Mouse (Mus musculus) neural tube, embryonic 11.5 days (tissue): ENCODE results near the gene Acss2. TPM values are rescaled to one million over a fixed set of nuclear protein-coding genes. Genes with fewer than 3 reads are reported as not detected.
A peak's percentile ranks its signal among the peaks of the same experiment; 100 is the strongest.
"Not testable (repeated sequence)": the region's sequence is repeated elsewhere in the genome, so short reads cannot be mapped to it uniquely, and the experiment has no call there.

ENCODE experiments used
- ATAC-seq: fragments of 200-750 bp; cut with Nextera tagmentation; 2 replicates; pipeline ENCODE4 v1.8.0; 2017; ENCODE audit warnings: moderate number of reproducible peaks, mild to moderate bottlenecking, moderate TSS enrichment, moderate library complexity; ENCODE audit not compliant: insufficient read depth, low FRiP score, low TSS enrichment
- DNase-seq: peaks from one replicate; pipeline ENCODE4 v3.0.0-alpha.2; 2015; ENCODE audit warnings: low spot score
- H3K27ac ChIP-seq: fragments of 300-500 bp; sonication (generic); 2 replicates; pipeline ENCODE4 v1.5.1; 2014; ENCODE audit warnings: low read depth, mild to moderate bottlenecking, low read length
- H3K27me3 ChIP-seq: fragments of 300-500 bp; sonication (generic); 2 replicates; pipeline ENCODE4 v1.6.1; 2014; ENCODE audit warnings: mild to moderate bottlenecking, low read length, mixed read lengths; ENCODE audit not compliant: control insufficient read depth, insufficient read depth
- H3K36me3 ChIP-seq: fragments of 300-500 bp; sonication (generic); 2 replicates; pipeline ENCODE4 v1.6.1; 2014; ENCODE audit warnings: mild to moderate bottlenecking, low read length, moderate library complexity, mixed read lengths; ENCODE audit not compliant: control insufficient read depth, insufficient read depth
- H3K4me1 ChIP-seq: fragments of 300-500 bp; sonication (generic); 2 replicates; pipeline ENCODE4 v1.6.1; 2014; ENCODE audit warnings: low read length, mixed read lengths; ENCODE audit not compliant: control insufficient read depth, insufficient read depth
- H3K4me2 ChIP-seq: fragments of 300-500 bp; sonication (generic); 2 replicates; pipeline ENCODE4 v1.6.1; 2014; ENCODE audit warnings: low read depth, mild to moderate bottlenecking, moderate library complexity
- H3K4me3 ChIP-seq: fragments of 300-500 bp; sonication (generic); 2 replicates; pipeline ENCODE4 v1.5.1; 2014; ENCODE audit warnings: low read depth, low read length
- H3K9ac ChIP-seq: fragments of 300-500 bp; sonication (generic); 2 replicates; pipeline ENCODE4 v1.6.1; 2014; ENCODE audit warnings: mild to moderate bottlenecking, low read length
- H3K9me3 ChIP-seq: fragments of 300-500 bp; sonication (generic); 2 replicates; pipeline ENCODE4 v1.6.1; 2016; ENCODE audit warnings: low read length; ENCODE audit not compliant: control insufficient read depth
- WGBS: fragments of 180-500 bp; shearing (Covaris S2); extraction: QIAGEN DNeasy Blood & Tissue Kit; methylation state at CpG from one replicate; pipeline ENCODE4 v1.1.7; 2014; 5-methylcytosine and 5-hydroxymethylcytosine counted together
- polyA plus RNA-seq: library from polyadenylated mRNA; unstranded; fragments of >200 nt; fragmentation: Nextera tagmentation; extraction: Ambion mirVana; gene quantifications from 2 replicates; pipeline ENCODE4 v1.2.1, GENCODE M21; 2014

Acss2 gene
- polyA plus RNA-seq, 1 experiment from 2014 or later, result 28.8 TPM

GRCm38 (mm10) chr2:155590876-155591275 lies 73.1 kb downstream of the Acss2 start:
- 84% methylated on average over 2 of the region's 2 CpGs for WGBS
- Histone ChIP-seq H3K9ac (no peak overlapping the region), H3K27me3 (no peaks in the 10 kb centered on the region), H3K4me1 (peaks cover 5% of the 10 kb centered on the region; the same call in 1 of the 2 replicates), H3K4me3 (no peak overlapping the region), H3K4me2 (no peak overlapping the region), H3K36me3 (no peaks in the 10 kb centered on the region), H3K27ac (no peak overlapping the region), H3K9me3 (no peaks in the 10 kb centered on the region)
- no peak for DNase-seq
- ATAC-seq, result no peak

- Histone ChIP-seq H3K4me1 (peaks cover 5% of the 10 kb centered on the region; the same call in 1 of the 2 replicates), H3K9ac (peak overlapping the region; percentile 52), H3K4me2 (peak overlapping the region; percentile 46), H3K27ac (no peak overlapping the region), H3K9me3 (no peaks in the 10 kb centered on the region), H3K27me3 (no peaks in the 10 kb centered on the region), H3K36me3 (no peaks in the 10 kb centered on the region), H3K4me3 (peak overlapping the region; percentile 51)
- DNase-seq (no peak), ATAC-seq (no peak)
- WGBS, result 7% methylated on average over 6 of the region's 6 CpGs
These were observed 73.9 kb downstream of the Acss2 start for GRCm38 (mm10) chr2:155591676-155592075.

GRCm38 (mm10) chr2:155592137-155592853 lies 74.5 kb downstream of the Acss2 start, which contains the start of gene Gss:
TSS of gene Gss (minus strand) at chr2:155592810.
- DNase-seq (peak; percentile 100), ATAC-seq (peak; percentile 84)
- peak within 1 kb of the TSS; percentile 51 for H3K4me3 ChIP-seq
- H3K27me3 ChIP-seq, result no peaks in the 10 kb centered on the region
- no peaks in the 10 kb centered on the region for H3K36me3 ChIP-seq
- H3K4me2 ChIP-seq, result peak within 1 kb of the TSS; percentile 46
- H3K9ac ChIP-seq, result peak within 1 kb of the TSS; percentile 52
- peak within 1 kb of the TSS; percentile 17; the same call in 1 of the 2 replicates for H3K27ac ChIP-seq
- H3K9me3 ChIP-seq, result no peaks in the 10 kb centered on the region
- peaks cover 5% of the 10 kb centered on the region; the same call in 1 of the 2 replicates for H3K4me1 ChIP-seq
- under 1% methylated on average over 53 of the region's 53 CpGs for WGBS

GRCm38 (mm10) chr2:155592854-155593283 lies 75.1 kb downstream of the Acss2 start:
- peak overlapping the region; percentile 46 for H3K4me2 ChIP-seq

GRCm38 (mm10) chr2:155595516-155595915 lies 77.8 kb downstream of the Acss2 start:
- WGBS, result 80% methylated on average over 6 of the region's 6 CpGs
- no peak overlapping the region for H3K27ac ChIP-seq
- no peak overlapping the region for H3K9ac ChIP-seq
- H3K27me3 ChIP-seq, result no peaks in the 10 kb centered on the region
- ATAC-seq, result no peak
- H3K9me3 ChIP-seq, result no peaks in the 10 kb centered on the region
- H3K4me1 ChIP-seq, result peaks cover 5% of the 10 kb centered on the region; the same call in 1 of the 2 replicates
- H3K4me3 ChIP-seq, result no peak overlapping the region
- H3K4me2 ChIP-seq, result no peak overlapping the region
- DNase-seq, result no peak
- H3K36me3 ChIP-seq, result no peaks in the 10 kb centered on the region

More at GRCm38 (mm10) chr2:155592854-155593283, 75.1 kb downstream of the Acss2 start:
- H3K36me3 ChIP-seq, result no peaks in the 10 kb centered on the region
- peak overlapping the region; percentile 52 for H3K9ac ChIP-seq
- H3K4me1 ChIP-seq, result peaks cover 5% of the 10 kb centered on the region; the same call in 1 of the 2 replicates
- H3K27me3 ChIP-seq, result no peaks in the 10 kb centered on the region
- no peaks in the 10 kb centered on the region for H3K9me3 ChIP-seq
- H3K4me3 ChIP-seq, result peak overlapping the region; percentile 51
- no peak overlapping the region for H3K27ac ChIP-seq
- ATAC-seq (peak; percentile 89), DNase-seq (no peak)
- under 1% methylated on average over 9 of the region's 9 CpGs for WGBS

GRCm38 (mm10) chr2:155603707-155604106 lies 86.0 kb downstream of the Acss2 start:
- Histone ChIP-seq H3K4me1 (no peaks in the 10 kb centered on the region), H3K4me3 (no peak overlapping the region), H3K27me3 (no peaks in the 10 kb centered on the region), H3K27ac (no peak overlapping the region), H3K4me2 (no peak overlapping the region), H3K36me3 (no peaks in the 10 kb centered on the region), H3K9ac (no peak overlapping the region), H3K9me3 (no peaks in the 10 kb centered on the region)
- WGBS, result 59% methylated on average over 3 of the region's 3 CpGs
- ATAC-seq (no peak), DNase-seq (no peak)

- 51% methylated on average over 10 of the region's 10 CpGs for WGBS
- Histone ChIP-seq H3K4me2 (no peak overlapping the region), H3K4me3 (no peak overlapping the region), H3K27me3 (no peaks in the 10 kb centered on the region), H3K36me3 (no peaks in the 10 kb centered on the region), H3K9ac (no peak overlapping the region), H3K4me1 (no peaks in the 10 kb centered on the region), H3K9me3 (no peaks in the 10 kb centered on the region), H3K27ac (no peak overlapping the region)
- ATAC-seq (no peak), DNase-seq (no peak)
These were observed 87.0 kb downstream of the Acss2 start for GRCm38 (mm10) chr2:155604560-155605235.

- H3K4me1 ChIP-seq, H3K9ac ChIP-seq, H3K4me2 ChIP-seq, H3K27ac ChIP-seq, DNase-seq, H3K36me3 ChIP-seq, H3K27me3 ChIP-seq, ATAC-seq, H3K4me3 ChIP-seq, H3K9me3 ChIP-seq: not testable (repeated sequence)
- 84% methylated on average over 4 of the region's 4 CpGs for WGBS
These were observed 87.5 kb downstream of the Acss2 start for GRCm38 (mm10) chr2:155605236-155605589.
